Mouse (Mus musculus) midbrain, embryonic 11.5 days (tissue): ENCODE measurements around the gene Ankrd52. TPM values are rescaled to one million over a fixed set of nuclear protein-coding genes. Genes with fewer than 3 reads are reported as not detected.
A peak's percentile ranks its signal among the peaks of the same experiment; 100 is the strongest.

ENCODE experiments used
- ATAC-seq: fragments of 200-750 bp; cut with Nextera tagmentation; 2 replicates; pipeline ENCODE4 v1.8.0; 2017; ENCODE audit warnings: moderate TSS enrichment, moderate library complexity; ENCODE audit not compliant: low FRiP score
- DNase-seq: peaks from one replicate; pipeline ENCODE4 v3.0.0; 2015; ENCODE audit warnings: low spot score; ENCODE audit errors: missing footprints
- H3K27ac ChIP-seq: fragments of 300-500 bp; sonication (generic); 2 replicates; pipeline ENCODE4 v1.5.1; 2014; ENCODE audit warnings: low read depth, low read length
- H3K27me3 ChIP-seq: fragments of 300-500 bp; sonication (generic); 2 replicates; pipeline ENCODE4 v1.6.1; 2014; ENCODE audit warnings: mild to moderate bottlenecking, low read length, moderate library complexity, mixed read lengths; ENCODE audit not compliant: control insufficient read depth, insufficient read depth
- H3K36me3 ChIP-seq: fragments of 300-500 bp; sonication (generic); 2 replicates; pipeline ENCODE4 v1.6.1; 2014; ENCODE audit warnings: mild to moderate bottlenecking, low read length, moderate library complexity, mixed read lengths; ENCODE audit not compliant: control insufficient read depth, insufficient read depth
- H3K4me1 ChIP-seq: fragments of 300-500 bp; sonication (generic); 2 replicates; pipeline ENCODE4 v1.6.1; 2014; ENCODE audit warnings: low read length; ENCODE audit not compliant: control insufficient read depth, insufficient read depth
- H3K4me2 ChIP-seq: fragments of 300-500 bp; sonication (generic); 2 replicates; pipeline ENCODE4 v1.6.1; 2014; ENCODE audit warnings: mild to moderate bottlenecking, moderate library complexity
- H3K4me3 ChIP-seq: fragments of 300-500 bp; sonication (generic); 2 replicates; pipeline ENCODE4 v1.5.1; 2014; ENCODE audit warnings: low read depth, low read length
- H3K9ac ChIP-seq: fragments of 300-500 bp; sonication (generic); 2 replicates; pipeline ENCODE4 v1.6.1; 2014; ENCODE audit warnings: low read length
- H3K9me3 ChIP-seq: fragments of 300-500 bp; sonication (generic); 2 replicates; pipeline ENCODE4 v1.6.1; 2016; ENCODE audit warnings: low read length; ENCODE audit not compliant: control insufficient read depth
- WGBS: fragments of 180-500 bp; shearing (Covaris S2); extraction: QIAGEN DNeasy Blood & Tissue Kit; methylation state at CpG from one replicate; pipeline ENCODE4 v1.1.7; 2014; 5-methylcytosine and 5-hydroxymethylcytosine counted together
- polyA plus RNA-seq: library from polyadenylated mRNA; unstranded; fragments of >200 nt; fragmentation: Nextera tagmentation; extraction: Ambion mirVana; gene quantifications from 2 replicates; pipeline ENCODE4 v1.2.1, GENCODE M21; 2014

Ankrd52 gene
- polyA plus RNA-seq, 1 experiment from 2014 or later: 8.6 TPM

GRCm38 (mm10) chr10:128389570-128389969 lies 12.7 kb downstream of the Ankrd52 start:
- ATAC-seq (no peak), DNase-seq (no peak)
- H3K27me3 ChIP-seq: no peaks in the 10 kb centered on the region
- H3K27ac ChIP-seq: no peak overlapping the region
- WGBS: 88% methylated on average over 6 of the region's 6 CpGs
- peaks cover 43% of the 10 kb centered on the region for H3K36me3 ChIP-seq
- H3K9me3 ChIP-seq: no peaks in the 10 kb centered on the region
- no peaks in the 10 kb centered on the region for H3K4me1 ChIP-seq
- H3K4me3 ChIP-seq: no peak overlapping the region
- no peak overlapping the region for H3K4me2 ChIP-seq
- H3K9ac ChIP-seq: no peak overlapping the region

GRCm38 (mm10) chr10:128390366-128390765 lies 13.5 kb downstream of the Ankrd52 start:
- Histone ChIP-seq H3K9ac (no peak overlapping the region), H3K27me3 (no peaks in the 10 kb centered on the region), H3K36me3 (peaks cover 43% of the 10 kb centered on the region), H3K4me3 (no peak overlapping the region), H3K4me2 (no peak overlapping the region), H3K27ac (no peak overlapping the region), H3K9me3 (no peaks in the 10 kb centered on the region), H3K4me1 (no peaks in the 10 kb centered on the region)
- 90% methylated on average over 12 of the region's 12 CpGs for WGBS
- no peak for DNase-seq
- ATAC-seq: no peak

GRCm38 (mm10) chr10:128391850-128392249 lies 14.9 kb downstream of the Ankrd52 start:
- Histone ChIP-seq H3K4me3 (no peak overlapping the region), H3K4me1 (no peaks in the 10 kb centered on the region), H3K4me2 (no peak overlapping the region), H3K27ac (no peak overlapping the region), H3K36me3 (peaks cover 35% of the 10 kb centered on the region), H3K27me3 (no peaks in the 10 kb centered on the region), H3K9ac (no peak overlapping the region), H3K9me3 (no peaks in the 10 kb centered on the region)
- WGBS: 78% methylated on average over 6 of the region's 6 CpGs
- ATAC-seq (no peak), DNase-seq (no peak)

GRCm38 (mm10) chr10:128396017-128396673 lies 19.2 kb downstream of the Ankrd52 start:
- DNase-seq (peak; percentile 75), ATAC-seq (no peak)
- peaks cover 6% of the 10 kb centered on the region; the same call in 1 of the 2 replicates for H3K36me3 ChIP-seq
- no peak overlapping the region for H3K4me3 ChIP-seq
- no peak overlapping the region for H3K4me2 ChIP-seq
- H3K27me3 ChIP-seq: no peaks in the 10 kb centered on the region
- H3K4me1 ChIP-seq: peaks cover 2% of the 10 kb centered on the region; the same call in 1 of the 2 replicates
- H3K27ac ChIP-seq: no peak overlapping the region
- no peaks in the 10 kb centered on the region for H3K9me3 ChIP-seq
- 70% methylated on average over 11 of the region's 11 CpGs for whole genome bisulfite sequencing
- H3K9ac ChIP-seq: no peak overlapping the region

GRCm38 (mm10) chr10:128396716-128397264 lies 19.9 kb downstream of the Ankrd52 start:
- Histone ChIP-seq H3K9ac (no peak overlapping the region), H3K4me3 (no peak overlapping the region), H3K36me3 (peaks cover 4% of the 10 kb centered on the region; the same call in 1 of the 2 replicates), H3K4me1 (peaks cover 2% of the 10 kb centered on the region; the same call in 1 of the 2 replicates), H3K4me2 (no peak overlapping the region), H3K9me3 (no peaks in the 10 kb centered on the region), H3K27ac (no peak overlapping the region; the same call in 1 of the 2 replicates), H3K27me3 (no peaks in the 10 kb centered on the region)
- 70% methylated on average over 10 of the region's 10 CpGs for whole genome bisulfite sequencing
- ATAC-seq: no peak
- no peak for DNase-seq

- ATAC-seq (no peak), DNase-seq (peak; percentile 76)
- no peaks in the 10 kb centered on the region for H3K9me3 ChIP-seq
- peaks cover under 1% of the 10 kb centered on the region; the same call in 1 of the 2 replicates for H3K36me3 ChIP-seq
- H3K4me2 ChIP-seq: no peak overlapping the region
- H3K4me3 ChIP-seq: no peak overlapping the region
- no peak overlapping the region for H3K9ac ChIP-seq
- no peak overlapping the region for H3K27ac ChIP-seq
- 69% methylated on average over 7 of the region's 7 CpGs for WGBS
- no peaks in the 10 kb centered on the region for H3K27me3 ChIP-seq
- peaks cover 2% of the 10 kb centered on the region; the same call in 1 of the 2 replicates for H3K4me1 ChIP-seq
These were observed 20.6 kb downstream of the Ankrd52 start for GRCm38 (mm10) chr10:128397466-128397865.

- no peaks in the 10 kb centered on the region for H3K9me3 ChIP-seq
- H3K36me3 ChIP-seq: no peaks in the 10 kb centered on the region
- DNase-seq (peak; percentile 73), ATAC-seq (peak; percentile 6; the same call in 1 of the 2 replicates)
- no peaks in the 10 kb centered on the region for H3K27me3 ChIP-seq
- H3K4me3 ChIP-seq: no peak overlapping the region
- H3K4me2 ChIP-seq: no peak overlapping the region
- no peak overlapping the region for H3K9ac ChIP-seq
- H3K27ac ChIP-seq: no peak overlapping the region
- 33% methylated on average over 5 of the region's 5 CpGs for WGBS
- peaks cover 2% of the 10 kb centered on the region; the same call in 1 of the 2 replicates for H3K4me1 ChIP-seq
These were observed 23.4 kb downstream of the Ankrd52 start for GRCm38 (mm10) chr10:128400338-128400737.

GRCm38 (mm10) chr10:128401056-128401455 lies 24.1 kb downstream of the Ankrd52 start, which contains the start of gene Slc39a5:
Slc39a5 (minus strand) TSS chr10:128401229.
- H3K27me3 ChIP-seq: no peaks in the 10 kb centered on the region
- no peaks in the 10 kb centered on the region for H3K9me3 ChIP-seq
- H3K27ac ChIP-seq: no peak within 1 kb of the TSS
- no peak within 1 kb of the TSS for H3K4me2 ChIP-seq
- peak; percentile 8 for DNase-seq
- H3K9ac ChIP-seq: no peak within 1 kb of the TSS
- ATAC-seq: no peak
- H3K4me1 ChIP-seq: peaks cover 2% of the 10 kb centered on the region; the same call in 1 of the 2 replicates
- WGBS: 17% methylated on average over 2 of the region's 2 CpGs
- H3K36me3 ChIP-seq: no peaks in the 10 kb centered on the region
- no peak within 1 kb of the TSS for H3K4me3 ChIP-seq

- H3K36me3 ChIP-seq: peaks cover 2% of the 10 kb centered on the region; the same call in 1 of the 2 replicates
- no peak overlapping the region for H3K9ac ChIP-seq
- DNase-seq: peak; percentile 60
- H3K4me2 ChIP-seq: no peak overlapping the region
- no peak for ATAC-seq
- H3K27ac ChIP-seq: no peak overlapping the region
- H3K27me3 ChIP-seq: no peaks in the 10 kb centered on the region
- peaks cover 2% of the 10 kb centered on the region; the same call in 1 of the 2 replicates for H3K4me1 ChIP-seq
- H3K4me3 ChIP-seq: no peak overlapping the region
- WGBS: 77% methylated on average over 9 of the region's 9 CpGs
- no peaks in the 10 kb centered on the region for H3K9me3 ChIP-seq
These were observed 24.7 kb downstream of the Ankrd52 start for GRCm38 (mm10) chr10:128401638-128402037.
